Mouse (Mus musculus) limb, embryonic 10.5 days (tissue): ENCODE measurements around the gene Ppp1r12b. TPM values are rescaled to one million over a fixed set of nuclear protein-coding genes. Genes with fewer than 3 reads are reported as not detected.

Experiments
- DNase-seq: peaks from one replicate; pipeline ENCODE4 v3.0.0-alpha.2; 2017; ENCODE audit warnings: low spot score
- H3K27ac ChIP-seq: fragments of 300-500 bp; sonication (generic); 2 replicates; pipeline ENCODE4 v1.5.1; 2016; ENCODE audit warnings: mild to moderate bottlenecking
- H3K27me3 ChIP-seq: fragments of 300-500 bp; sonication (generic); 2 replicates; pipeline ENCODE4 v1.6.1; 2016; ENCODE audit warnings: low read depth, mild to moderate bottlenecking; ENCODE audit not compliant: poor library complexity, severe bottlenecking
- H3K36me3 ChIP-seq: fragments of 300-500 bp; sonication (generic); 2 replicates; pipeline ENCODE4 v1.6.1; 2016; ENCODE audit warnings: mild to moderate bottlenecking, moderate library complexity
- H3K4me1 ChIP-seq: fragments of 300-500 bp; sonication (generic); 2 replicates; pipeline ENCODE4 v1.6.1; 2016
- H3K4me3 ChIP-seq: fragments of 300-500 bp; sonication (generic); 2 replicates; pipeline ENCODE4 v1.5.1; 2016; ENCODE audit warnings: mild to moderate bottlenecking, moderate library complexity
- H3K9me3 ChIP-seq: fragments of 300-500 bp; sonication (generic); replicated peaks from 2 replicates; pipeline ENCODE4 v1.6.1; 2016; ENCODE audit warnings: mild to moderate bottlenecking
- WGBS: fragments of 180-500 bp; shearing (Covaris S2); methylation state at CpG from one replicate; pipeline ENCODE4 v1.1.7; 2016; 5-methylcytosine and 5-hydroxymethylcytosine counted together
- polyA plus RNA-seq: library from polyadenylated mRNA; unstranded; fragments of >200 nt; fragmentation: Nextera tagmentation; extraction: Ambion mirVana; gene quantifications from 2 replicates; pipeline ENCODE4 v1.2.1, GENCODE M21; 2016

Gene Ppp1r12b
- polyA plus RNA-seq, 1 experiment from 2014 or later: 5.5 TPM

DNA sequence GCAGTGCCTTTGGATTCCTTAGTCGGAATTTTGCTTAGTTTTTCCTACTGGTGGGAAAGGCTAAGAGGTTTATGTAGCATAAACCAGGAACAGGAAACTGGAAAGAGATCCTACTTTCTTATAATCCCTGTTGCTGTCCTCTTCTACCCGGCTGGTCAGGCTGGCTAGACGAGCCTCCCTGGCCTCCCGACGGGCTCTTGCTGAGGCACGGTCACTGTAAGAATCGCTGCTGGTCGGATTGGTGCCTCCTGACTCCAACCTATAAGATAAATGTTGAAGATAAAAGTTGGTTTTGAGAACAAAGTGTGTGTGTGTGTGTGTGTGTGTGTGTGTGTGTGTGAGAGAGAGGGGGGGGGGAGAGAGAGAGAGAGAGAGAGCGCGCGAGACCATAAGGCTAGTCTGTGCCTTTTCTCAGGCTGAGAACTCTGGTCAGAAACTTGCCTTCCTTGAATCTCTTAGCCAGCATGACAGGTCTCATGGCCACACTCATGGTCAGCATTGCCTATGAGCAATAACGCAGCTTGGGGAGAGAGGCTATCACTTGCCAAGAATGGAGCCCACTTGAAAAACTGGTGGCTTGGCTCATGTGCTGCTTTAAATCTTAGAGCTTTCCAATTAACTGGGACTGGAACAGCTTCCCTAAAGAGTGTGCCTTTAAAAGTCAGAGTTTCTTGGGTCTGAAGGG lies 178.4 kb downstream of the Ppp1r12b start:
- peaks cover 41% of the 10 kb centered on the region for H3K4me1 ChIP-seq
- no peaks in the 10 kb centered on the region for H3K27me3 ChIP-seq
- no peaks in the 10 kb centered on the region for H3K9me3 ChIP-seq
- no peak for DNase-seq
- H3K4me3 ChIP-seq: no peak overlapping the region
- WGBS: 81% methylated on average over 9 of the region's 12 CpGs
- H3K36me3 ChIP-seq: peaks cover 3% of the 10 kb centered on the region; the same call in 1 of the 2 replicates
- H3K27ac ChIP-seq: peak overlapping the region; percentile 61

DNA sequence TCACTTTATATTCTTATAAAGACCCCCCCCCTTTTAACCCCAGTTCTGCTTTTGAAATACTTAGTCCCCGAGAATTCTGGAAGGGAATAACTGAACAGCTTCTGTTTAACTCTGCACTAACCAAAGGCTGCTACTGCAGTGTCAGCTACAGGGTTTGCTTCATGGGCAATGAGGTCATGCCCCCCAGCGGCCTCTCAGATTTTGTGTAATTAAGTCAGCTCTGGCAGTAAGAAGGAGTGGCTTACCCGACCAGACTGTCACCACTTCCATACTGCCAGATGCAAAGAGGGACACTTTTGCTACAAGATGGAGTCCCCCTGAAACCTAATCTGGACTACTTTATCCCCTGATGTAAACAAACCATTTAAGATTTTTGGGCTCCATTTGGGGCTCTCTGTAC lies 180.1 kb downstream of the Ppp1r12b start:
- peaks cover 3% of the 10 kb centered on the region; the same call in 1 of the 2 replicates for H3K36me3 ChIP-seq
- H3K27me3 ChIP-seq: no peaks in the 10 kb centered on the region
- peaks cover 48% of the 10 kb centered on the region for H3K4me1 ChIP-seq
- H3K9me3 ChIP-seq: no peaks in the 10 kb centered on the region
- no peak overlapping the region for H3K27ac ChIP-seq
- 30% methylated on average over 3 of the region's 3 CpGs for WGBS
- H3K4me3 ChIP-seq: no peak overlapping the region
- no peak for DNase-seq

DNA sequence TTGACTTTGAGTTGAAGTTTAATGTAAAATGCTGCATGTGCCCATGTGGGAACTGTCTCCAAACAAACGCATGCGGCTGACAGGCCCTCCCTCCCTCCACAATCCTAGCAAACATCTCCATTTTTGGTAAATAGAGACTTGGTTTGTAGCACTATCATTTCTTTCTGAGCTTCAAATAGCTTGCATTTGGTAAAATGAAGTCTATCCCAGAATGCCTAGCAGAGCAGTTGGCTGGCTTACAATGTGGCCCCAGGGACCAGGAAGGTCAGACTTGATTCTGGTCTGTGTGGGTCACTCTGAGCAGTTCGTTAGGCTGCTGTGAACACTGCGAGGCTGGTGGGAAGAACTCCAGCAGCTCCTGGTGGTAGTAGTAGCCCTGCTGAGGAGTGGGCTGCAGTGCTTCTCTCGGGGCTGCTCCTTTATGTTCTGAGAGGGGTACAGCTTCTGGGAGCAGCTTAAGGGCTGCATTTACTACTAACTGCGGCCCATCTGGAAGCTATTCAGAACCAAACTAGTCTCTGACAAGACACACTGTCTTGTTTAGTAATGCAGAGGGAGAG lies 180.9 kb downstream of the Ppp1r12b start:
- no peak for DNase-seq
- Histone ChIP-seq H3K36me3 (peaks cover 3% of the 10 kb centered on the region; the same call in 1 of the 2 replicates), H3K4me3 (no peak overlapping the region), H3K27ac (peak overlapping the region; percentile 79), H3K4me1 (peaks cover 48% of the 10 kb centered on the region), H3K9me3 (no peaks in the 10 kb centered on the region), H3K27me3 (no peaks in the 10 kb centered on the region)
- 36% methylated on average over 6 of the region's 6 CpGs for WGBS

DNA sequence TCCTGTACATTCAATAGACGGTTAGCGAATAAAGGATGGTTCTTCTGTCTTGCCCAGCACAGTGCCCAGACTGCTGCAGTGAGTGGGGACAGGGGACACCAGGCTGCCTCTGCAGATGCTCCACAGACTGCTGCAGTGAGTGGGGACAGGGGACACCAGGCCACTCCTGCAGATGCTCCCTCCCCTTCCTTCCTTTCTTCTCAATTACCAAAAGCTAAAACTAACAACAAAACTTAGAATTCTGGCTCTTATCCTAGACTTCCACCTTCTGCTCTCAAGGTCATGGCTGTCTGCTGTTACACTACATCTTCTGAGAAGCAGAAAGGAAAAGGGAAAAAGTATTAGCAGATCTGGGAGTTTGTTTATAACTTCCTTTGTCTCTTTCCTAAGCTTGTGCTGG lies 181.5 kb downstream of the Ppp1r12b start:
- peaks cover 48% of the 10 kb centered on the region for H3K4me1 ChIP-seq
- WGBS: 93% methylated on average over 2 of the region's 2 CpGs
- peaks cover 3% of the 10 kb centered on the region; the same call in 1 of the 2 replicates for H3K36me3 ChIP-seq
- no peak for DNase-seq
- H3K9me3 ChIP-seq: no peaks in the 10 kb centered on the region
- no peak overlapping the region for H3K4me3 ChIP-seq
- H3K27ac ChIP-seq: 0 out of 2 replicates have a peak overlapping the region, but pooled peaks have one; percentile 21
- H3K27me3 ChIP-seq: no peaks in the 10 kb centered on the region

DNA sequence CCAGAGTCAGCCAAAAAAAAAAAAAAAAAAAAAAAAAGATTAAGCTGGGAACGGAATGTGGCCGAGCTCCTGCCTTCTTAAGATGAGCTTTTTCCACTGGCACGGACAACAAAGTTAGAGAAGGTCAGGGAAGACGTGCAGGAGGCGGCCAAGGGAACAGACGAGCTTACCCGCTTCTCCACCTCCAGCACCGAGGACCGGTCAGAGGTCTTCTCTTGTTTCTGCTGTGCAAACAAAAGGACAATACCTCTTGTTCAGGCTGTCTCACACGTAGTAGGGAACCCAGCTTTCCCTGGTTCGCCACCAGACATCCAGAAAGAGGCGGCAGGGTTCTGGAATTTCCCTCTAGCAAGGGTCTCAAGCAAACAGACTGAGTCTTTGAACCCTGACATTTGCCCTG lies 182.5 kb downstream of the Ppp1r12b start:
- H3K4me3 ChIP-seq: no peak overlapping the region
- no peak for DNase-seq
- H3K4me1 ChIP-seq: peaks cover 48% of the 10 kb centered on the region
- no peaks in the 10 kb centered on the region for H3K9me3 ChIP-seq
- H3K36me3 ChIP-seq: peaks cover 3% of the 10 kb centered on the region; the same call in 1 of the 2 replicates
- H3K27ac ChIP-seq: peak overlapping the region; percentile 19; the same call in 1 of the 2 replicates
- H3K27me3 ChIP-seq: no peaks in the 10 kb centered on the region
- 85% methylated on average over 12 of the region's 12 CpGs for WGBS

DNA sequence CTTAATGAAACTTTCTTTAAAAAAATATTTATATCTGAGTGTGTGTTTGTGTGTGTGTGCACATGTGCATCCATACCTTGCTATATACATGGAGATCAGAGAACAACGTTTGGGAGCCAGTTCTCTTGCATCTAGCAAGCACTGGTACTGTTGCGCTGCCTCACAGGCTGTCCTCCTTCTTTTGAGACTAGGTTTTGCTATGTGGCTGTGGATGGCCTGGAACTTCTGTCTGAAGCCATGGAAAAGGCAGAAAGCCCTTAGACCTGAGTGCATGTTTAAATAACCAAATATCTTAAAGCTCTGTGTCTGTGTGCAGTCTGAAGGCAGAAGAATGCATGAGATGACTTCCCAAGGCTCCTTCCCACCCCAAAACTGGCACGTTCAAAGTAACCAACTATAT lies 182.9 kb downstream of the Ppp1r12b start:
- no peak for DNase-seq
- peaks cover 44% of the 10 kb centered on the region for H3K4me1 ChIP-seq
- H3K27ac ChIP-seq: no peak overlapping the region
- no peaks in the 10 kb centered on the region for H3K9me3 ChIP-seq
- no peak overlapping the region for H3K4me3 ChIP-seq
- H3K27me3 ChIP-seq: no peaks in the 10 kb centered on the region
- 82% methylated on average over 3 of the region's 3 CpGs for WGBS
- H3K36me3 ChIP-seq: peaks cover 3% of the 10 kb centered on the region; the same call in 1 of the 2 replicates

DNA sequence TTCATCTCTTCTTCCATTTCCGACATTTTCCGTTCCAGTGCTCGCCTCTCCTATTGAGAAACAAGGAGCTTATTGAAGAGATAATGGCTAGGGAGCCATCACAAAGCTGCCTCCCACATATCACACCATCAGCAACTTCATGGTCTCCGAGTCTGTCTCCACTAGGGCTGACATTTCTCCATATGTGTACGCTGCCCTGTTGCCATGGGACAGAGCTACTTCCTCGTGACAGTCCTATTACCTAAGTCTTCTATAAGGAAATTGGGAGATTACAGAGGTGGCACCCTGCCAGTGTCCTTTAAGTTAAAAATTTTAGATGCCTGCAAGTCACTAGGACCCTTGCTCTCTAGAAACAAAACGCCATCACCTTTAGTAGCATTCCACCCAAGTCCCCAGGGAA lies 183.7 kb downstream of the Ppp1r12b start:
- no peak overlapping the region for H3K27ac ChIP-seq
- 93% methylated on average over 7 of the region's 7 CpGs for WGBS
- no peak overlapping the region for H3K4me3 ChIP-seq
- H3K36me3 ChIP-seq: peaks cover 3% of the 10 kb centered on the region; the same call in 1 of the 2 replicates
- H3K9me3 ChIP-seq: no peaks in the 10 kb centered on the region
- DNase-seq: no peak
- H3K4me1 ChIP-seq: peaks cover 43% of the 10 kb centered on the region
- H3K27me3 ChIP-seq: no peaks in the 10 kb centered on the region

DNA sequence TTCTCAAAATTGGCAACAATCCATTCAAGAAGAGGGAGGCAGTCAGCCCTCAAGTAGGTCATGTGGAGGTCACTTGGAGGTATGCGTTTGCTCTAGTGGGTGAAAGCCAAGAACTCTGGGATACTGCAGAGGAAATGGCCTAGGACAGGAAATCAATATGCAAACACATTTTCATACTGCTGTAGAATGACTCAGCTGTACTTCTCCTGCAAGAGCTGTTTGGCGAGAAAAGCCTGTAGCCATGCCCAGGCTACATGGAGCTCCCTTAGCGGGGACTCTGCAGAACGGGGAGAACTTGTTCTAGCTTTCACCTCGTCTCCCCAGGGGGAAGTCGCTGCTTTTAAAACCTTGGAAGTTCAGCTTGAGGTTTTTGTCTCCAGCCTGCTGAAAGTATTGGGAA lies 184.4 kb downstream of the Ppp1r12b start:
- DNase-seq: no peak
- peaks cover 3% of the 10 kb centered on the region; the same call in 1 of the 2 replicates for H3K36me3 ChIP-seq
- no peaks in the 10 kb centered on the region for H3K27me3 ChIP-seq
- H3K4me1 ChIP-seq: peaks cover 41% of the 10 kb centered on the region
- WGBS: 79% methylated on average over 6 of the region's 6 CpGs
- H3K4me3 ChIP-seq: no peak overlapping the region
- H3K9me3 ChIP-seq: no peaks in the 10 kb centered on the region
- H3K27ac ChIP-seq: no peak overlapping the region

DNA sequence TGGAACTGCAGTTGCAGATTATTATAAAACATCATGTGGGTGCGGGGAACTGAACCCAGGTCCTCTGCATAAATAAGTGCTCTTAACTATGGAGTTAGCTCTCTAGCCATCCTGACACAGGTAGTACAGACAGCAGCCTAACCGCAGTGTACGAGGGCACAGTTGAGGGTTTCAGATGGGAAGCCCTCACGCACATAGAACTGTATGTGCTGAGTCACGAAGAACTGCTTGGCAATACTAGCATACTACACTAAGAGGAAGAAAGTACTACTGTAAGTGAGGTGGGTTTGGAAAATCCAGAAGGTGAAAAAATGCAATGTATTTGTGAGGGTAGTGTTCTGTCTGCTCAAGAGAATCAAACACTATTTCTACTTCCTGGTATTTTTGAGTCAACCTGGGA lies 185.4 kb downstream of the Ppp1r12b start:
- H3K4me1 ChIP-seq: peaks cover 30% of the 10 kb centered on the region
- H3K9me3 ChIP-seq: no peaks in the 10 kb centered on the region
- 95% methylated on average over 5 of the region's 5 CpGs for WGBS
- H3K27ac ChIP-seq: no peak overlapping the region
- no peak for DNase-seq
- H3K27me3 ChIP-seq: no peaks in the 10 kb centered on the region
- H3K36me3 ChIP-seq: peaks cover 3% of the 10 kb centered on the region; the same call in 1 of the 2 replicates
- H3K4me3 ChIP-seq: no peak overlapping the region

DNA sequence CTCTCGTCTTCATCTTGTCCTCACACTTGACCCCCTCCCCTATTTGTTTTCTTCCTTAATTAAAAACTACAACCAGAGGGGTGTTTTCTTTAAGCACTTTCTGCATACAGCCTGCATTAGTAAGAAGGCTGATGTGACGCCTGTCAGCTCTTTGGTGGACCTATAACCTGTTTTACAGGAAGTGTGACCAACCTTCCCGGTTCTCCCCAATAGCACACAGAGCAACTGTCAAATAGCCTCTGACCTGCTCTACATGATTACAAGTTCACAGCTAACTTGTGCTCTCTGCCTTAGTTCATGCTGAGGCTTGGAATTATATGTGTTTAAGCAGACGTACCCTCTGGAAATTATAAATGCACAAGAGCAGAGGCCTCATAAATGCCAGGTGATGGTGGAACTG lies 189.3 kb downstream of the Ppp1r12b start:
- Histone ChIP-seq H3K27ac (no peak overlapping the region), H3K9me3 (no peaks in the 10 kb centered on the region), H3K36me3 (no peaks in the 10 kb centered on the region), H3K4me1 (peaks cover 12% of the 10 kb centered on the region), H3K27me3 (no peaks in the 10 kb centered on the region), H3K4me3 (no peak overlapping the region)
- 79% methylated on average over 4 of the region's 4 CpGs for WGBS
- DNase-seq: no peak

DNA sequence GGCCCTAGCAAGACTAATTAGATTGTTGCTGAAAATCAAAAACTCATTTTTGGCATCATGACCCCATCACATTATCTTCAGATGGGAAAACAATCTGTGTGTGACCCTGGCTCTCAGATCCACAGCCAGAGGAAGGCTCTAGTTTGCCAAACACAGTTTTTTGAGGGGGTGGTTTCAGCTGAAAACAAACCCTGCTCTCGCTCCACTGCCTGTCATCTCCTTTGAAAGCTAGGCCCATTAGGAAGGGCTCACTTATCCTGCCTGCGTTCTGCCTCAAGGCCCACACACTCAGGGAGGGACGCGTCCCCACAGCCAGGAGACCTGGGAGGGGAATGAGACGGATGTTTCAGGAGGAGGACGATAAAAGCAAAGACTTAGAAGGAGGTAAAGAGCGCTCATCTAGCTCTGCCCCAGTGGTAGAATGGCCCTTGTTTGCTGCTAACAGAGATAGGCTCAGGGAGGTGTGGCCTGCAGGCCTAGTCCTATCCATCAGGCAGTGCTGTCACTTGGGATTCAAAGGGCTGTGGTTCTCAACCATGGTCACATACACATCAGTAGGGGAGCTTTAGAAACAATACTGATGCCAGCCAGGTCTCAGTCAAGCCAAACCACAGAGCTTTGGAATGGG lies 190.8 kb downstream of the Ppp1r12b start:
- Histone ChIP-seq H3K36me3 (peaks cover 3% of the 10 kb centered on the region; the same call in 1 of the 2 replicates), H3K27me3 (no peaks in the 10 kb centered on the region), H3K4me1 (peaks cover 8% of the 10 kb centered on the region), H3K4me3 (no peak overlapping the region), H3K27ac (no peak overlapping the region), H3K9me3 (no peaks in the 10 kb centered on the region)
- WGBS: 62% methylated on average over 7 of the region's 7 CpGs
- DNase-seq: no peak

DNA sequence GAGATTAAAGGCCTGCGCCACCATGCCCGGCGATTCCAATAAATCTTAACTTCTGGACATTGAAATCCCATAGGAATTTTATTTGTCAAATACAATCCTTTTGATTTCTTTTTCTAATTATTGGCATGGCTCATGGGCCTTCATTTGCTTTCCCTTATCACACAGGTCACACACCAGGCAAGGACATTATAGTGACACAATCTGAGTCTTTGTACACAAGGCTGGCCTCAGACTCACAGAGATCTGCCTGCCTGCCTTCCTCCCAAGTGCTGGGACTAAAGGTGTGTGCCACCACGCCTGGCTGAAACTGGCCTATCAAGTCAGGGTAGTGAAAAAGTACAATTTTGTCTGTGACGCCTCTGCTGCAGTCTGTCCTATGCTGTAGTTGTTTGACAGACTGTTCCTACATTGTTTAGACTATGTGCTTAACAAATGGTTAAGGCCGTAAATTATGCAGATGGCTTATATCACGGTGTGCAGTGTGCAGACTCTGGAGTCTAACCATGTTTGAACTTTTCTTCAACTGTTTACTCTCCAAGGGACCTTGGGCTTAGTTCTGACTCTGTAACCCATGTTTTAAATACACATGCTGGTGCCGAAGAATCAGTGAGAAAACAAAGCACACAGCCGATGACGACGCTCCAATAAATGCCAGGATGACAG lies 191.8 kb downstream of the Ppp1r12b start:
- no peak for DNase-seq
- H3K4me1 ChIP-seq: peaks cover 8% of the 10 kb centered on the region
- no peak overlapping the region for H3K4me3 ChIP-seq
- H3K36me3 ChIP-seq: peaks cover 3% of the 10 kb centered on the region; the same call in 1 of the 2 replicates
- no peak overlapping the region for H3K27ac ChIP-seq
- no peaks in the 10 kb centered on the region for H3K9me3 ChIP-seq
- no peaks in the 10 kb centered on the region for H3K27me3 ChIP-seq
- 77% methylated on average over 11 of the region's 11 CpGs for WGBS

DNA sequence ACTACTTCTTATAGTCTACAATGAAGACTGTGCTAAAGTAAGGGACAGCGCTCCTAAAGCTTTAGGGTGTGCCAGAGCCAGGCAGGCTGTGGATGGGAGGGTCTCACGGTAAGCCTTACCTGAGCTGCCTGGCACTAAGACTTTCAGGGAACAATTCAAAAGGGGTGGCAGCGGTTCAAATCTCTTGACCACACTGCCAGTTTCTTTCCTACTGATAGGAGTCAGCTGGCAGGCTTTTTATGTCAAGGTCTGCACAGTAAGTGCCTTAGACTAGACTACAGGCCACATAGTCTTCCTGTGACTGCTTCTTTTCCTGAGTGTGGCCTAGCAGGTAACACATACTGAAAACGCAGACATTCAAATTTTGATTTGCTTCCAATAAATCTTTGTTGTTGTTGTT lies 192.5 kb downstream of the Ppp1r12b start:
- peaks cover 3% of the 10 kb centered on the region; the same call in 1 of the 2 replicates for H3K36me3 ChIP-seq
- no peak overlapping the region for H3K27ac ChIP-seq
- no peak for DNase-seq
- no peak overlapping the region for H3K4me3 ChIP-seq
- 93% methylated on average over 4 of the region's 4 CpGs for WGBS
- H3K27me3 ChIP-seq: no peaks in the 10 kb centered on the region
- peaks cover 8% of the 10 kb centered on the region for H3K4me1 ChIP-seq
- H3K9me3 ChIP-seq: no peaks in the 10 kb centered on the region
